Mouse (Mus musculus): ENCODE data around the gene Cd84. TPM values are rescaled to one million over a fixed set of nuclear protein-coding genes. Genes with fewer than 3 reads are reported as not detected.

Gene Cd84
- polyA plus RNA-seq, 1 experiment from 2014 or later, result 7.3 TPM

GRCm38 (mm10) chr1:171825462-171825861 lies 14.0 kb upstream of the Cd84 start:
- H3K4me3 ChIP-seq (ENCODE audit: low read depth, low read length), result no peak overlapping the region
- H3K9ac ChIP-seq (ENCODE audit: low read depth, low read length), result no peak overlapping the region
- H3K27ac ChIP-seq (ENCODE audit: low read length), result no peak overlapping the region
- 25% methylated on average over 4 of the region's 4 CpGs for WGBS (ENCODE audit: insufficient replicate concordance)
- H3K36me3 ChIP-seq (ENCODE audit: control insufficient read depth, insufficient read depth), result no peaks in the 10 kb centered on the region
- no peaks in the 10 kb centered on the region for H3K27me3 ChIP-seq (ENCODE audit: control insufficient read depth, insufficient read depth, low read depth, low read length)
- no peak for ATAC-seq (ENCODE audit: low read depth)
- no peaks in the 10 kb centered on the region for H3K4me1 ChIP-seq (ENCODE audit: control insufficient read depth, low read depth, low read length)
- H3K9me3 ChIP-seq (replicated peaks; ENCODE audit: control insufficient read depth, low read length), result no peaks in the 10 kb centered on the region
- H3K4me2 ChIP-seq (ENCODE audit: low read depth, low read length), result no peak overlapping the region

- Histone ChIP-seq H3K4me3 (ENCODE audit: low read depth, low read length) (no peak overlapping the region), H3K4me1 (ENCODE audit: control insufficient read depth, low read depth, low read length) (no peaks in the 10 kb centered on the region), H3K4me2 (ENCODE audit: low read depth, low read length) (no peak overlapping the region), H3K9ac (ENCODE audit: low read depth, low read length) (no peak overlapping the region), H3K36me3 (ENCODE audit: control insufficient read depth, insufficient read depth) (no peaks in the 10 kb centered on the region), H3K27me3 (ENCODE audit: control insufficient read depth, insufficient read depth, low read depth, low read length) (no peaks in the 10 kb centered on the region), H3K9me3 (replicated peaks; ENCODE audit: control insufficient read depth, low read length) (no peaks in the 10 kb centered on the region), H3K27ac (ENCODE audit: low read length) (no peak overlapping the region)
- no peak for ATAC-seq (ENCODE audit: low read depth)
These were observed 13.3 kb upstream of the Cd84 start for GRCm38 (mm10) chr1:171826164-171826563.

- Histone ChIP-seq H3K4me3 (ENCODE audit: low read depth, low read length) (no peak overlapping the region), H3K4me2 (ENCODE audit: low read depth, low read length) (no peak overlapping the region), H3K9me3 (replicated peaks; ENCODE audit: control insufficient read depth, low read length) (no peaks in the 10 kb centered on the region), H3K9ac (ENCODE audit: low read depth, low read length) (no peak overlapping the region), H3K27me3 (ENCODE audit: control insufficient read depth, insufficient read depth, low read depth, low read length) (no peaks in the 10 kb centered on the region), H3K27ac (ENCODE audit: low read length) (no peak overlapping the region), H3K4me1 (ENCODE audit: control insufficient read depth, low read depth, low read length) (no peaks in the 10 kb centered on the region), H3K36me3 (ENCODE audit: control insufficient read depth, insufficient read depth) (no peaks in the 10 kb centered on the region)
- no peak for ATAC-seq (ENCODE audit: low read depth)
These were observed 11.8 kb upstream of the Cd84 start for GRCm38 (mm10) chr1:171827674-171828073.

GRCm38 (mm10) chr1:171840450-171841023 lies 1.0 kb downstream of the Cd84 start:
- Histone ChIP-seq H3K9ac (ENCODE audit: low read depth, low read length) (no peak overlapping the region), H3K4me3 (ENCODE audit: low read depth, low read length) (no peak overlapping the region), H3K36me3 (ENCODE audit: control insufficient read depth, insufficient read depth) (no peaks in the 10 kb centered on the region), H3K4me1 (ENCODE audit: control insufficient read depth, low read depth, low read length) (no peaks in the 10 kb centered on the region; the same call in 1 of the 2 replicates), H3K27me3 (ENCODE audit: control insufficient read depth, insufficient read depth, low read depth, low read length) (no peaks in the 10 kb centered on the region), H3K27ac (ENCODE audit: low read length) (0 out of 2 replicates have a peak overlapping the region, but pooled peaks have one; percentile 19), H3K9me3 (replicated peaks; ENCODE audit: control insufficient read depth, low read length) (no peaks in the 10 kb centered on the region), H3K4me2 (ENCODE audit: low read depth, low read length) (no peak overlapping the region)
- WGBS (ENCODE audit: insufficient replicate concordance), result 34% methylated on average over 4 of the region's 4 CpGs
- 0 out of 2 replicates have a peak, but pooled peaks have one; percentile 41 for ATAC-seq (ENCODE audit: low read depth)

GRCm38 (mm10) chr1:171845035-171845754 lies 5.7 kb downstream of the Cd84 start:
- Histone ChIP-seq H3K9ac (ENCODE audit: low read depth, low read length) (no peak overlapping the region), H3K4me1 (ENCODE audit: control insufficient read depth, low read depth, low read length) (no peaks in the 10 kb centered on the region; the same call in 1 of the 2 replicates), H3K36me3 (ENCODE audit: control insufficient read depth, insufficient read depth) (no peaks in the 10 kb centered on the region), H3K27me3 (ENCODE audit: control insufficient read depth, insufficient read depth, low read depth, low read length) (no peaks in the 10 kb centered on the region), H3K27ac (ENCODE audit: low read length) (peak overlapping the region; percentile 12; the same call in 1 of the 2 replicates), H3K9me3 (replicated peaks; ENCODE audit: control insufficient read depth, low read length) (no peaks in the 10 kb centered on the region), H3K4me3 (ENCODE audit: low read depth, low read length) (no peak overlapping the region), H3K4me2 (ENCODE audit: low read depth, low read length) (no peak overlapping the region)
- WGBS (ENCODE audit: insufficient replicate concordance), result 20% methylated on average over 5 of the region's 5 CpGs
- no peak; the same call in 1 of the 2 replicates for ATAC-seq (ENCODE audit: low read depth)

GRCm38 (mm10) chr1:171848201-171848600 lies 8.7 kb downstream of the Cd84 start:
- Histone ChIP-seq H3K36me3 (ENCODE audit: control insufficient read depth, insufficient read depth) (no peaks in the 10 kb centered on the region), H3K27me3 (ENCODE audit: control insufficient read depth, insufficient read depth, low read depth, low read length) (no peaks in the 10 kb centered on the region), H3K4me2 (ENCODE audit: low read depth, low read length) (no peak overlapping the region), H3K4me3 (ENCODE audit: low read depth, low read length) (no peak overlapping the region), H3K4me1 (ENCODE audit: control insufficient read depth, low read depth, low read length) (no peaks in the 10 kb centered on the region; the same call in 1 of the 2 replicates), H3K9ac (ENCODE audit: low read depth, low read length) (no peak overlapping the region), H3K9me3 (replicated peaks; ENCODE audit: control insufficient read depth, low read length) (no peaks in the 10 kb centered on the region), H3K27ac (ENCODE audit: low read length) (no peak overlapping the region)
- ATAC-seq (ENCODE audit: low read depth), result no peak

GRCm38 (mm10) chr1:171848757-171849156 lies 9.3 kb downstream of the Cd84 start:
- Histone ChIP-seq H3K4me1 (ENCODE audit: control insufficient read depth, low read depth, low read length) (no peaks in the 10 kb centered on the region; the same call in 1 of the 2 replicates), H3K27me3 (ENCODE audit: control insufficient read depth, insufficient read depth, low read depth, low read length) (no peaks in the 10 kb centered on the region), H3K4me3 (ENCODE audit: low read depth, low read length) (no peak overlapping the region), H3K36me3 (ENCODE audit: control insufficient read depth, insufficient read depth) (no peaks in the 10 kb centered on the region), H3K9ac (ENCODE audit: low read depth, low read length) (no peak overlapping the region), H3K4me2 (ENCODE audit: low read depth, low read length) (no peak overlapping the region), H3K27ac (ENCODE audit: low read length) (no peak overlapping the region), H3K9me3 (replicated peaks; ENCODE audit: control insufficient read depth, low read length) (no peaks in the 10 kb centered on the region)
- no peak for ATAC-seq (ENCODE audit: low read depth)
- 47% methylated on average over 4 of the region's 4 CpGs for WGBS (ENCODE audit: insufficient replicate concordance)

- Histone ChIP-seq H3K36me3 (ENCODE audit: control insufficient read depth, insufficient read depth) (no peaks in the 10 kb centered on the region), H3K9me3 (replicated peaks; ENCODE audit: control insufficient read depth, low read length) (no peaks in the 10 kb centered on the region), H3K4me2 (ENCODE audit: low read depth, low read length) (no peak overlapping the region), H3K27ac (ENCODE audit: low read length) (no peak overlapping the region), H3K27me3 (ENCODE audit: control insufficient read depth, insufficient read depth, low read depth, low read length) (no peaks in the 10 kb centered on the region), H3K4me1 (ENCODE audit: control insufficient read depth, low read depth, low read length) (no peaks in the 10 kb centered on the region; the same call in 1 of the 2 replicates), H3K4me3 (ENCODE audit: low read depth, low read length) (no peak overlapping the region), H3K9ac (ENCODE audit: low read depth, low read length) (no peak overlapping the region)
- WGBS (ENCODE audit: insufficient replicate concordance), result 31% methylated on average over 5 of the region's 5 CpGs
- peak; percentile 72 for ATAC-seq (ENCODE audit: low read depth)
These were observed 10.0 kb downstream of the Cd84 start for GRCm38 (mm10) chr1:171849454-171849853.

GRCm38 (mm10) chr1:171865467-171865866 lies 26.0 kb downstream of the Cd84 start:
- 60% methylated on average over 4 of the region's 4 CpGs for WGBS (ENCODE audit: insufficient replicate concordance)
- no peaks in the 10 kb centered on the region for H3K4me1 ChIP-seq (ENCODE audit: control insufficient read depth, low read depth, low read length)
- H3K27ac ChIP-seq (ENCODE audit: low read length), result no peak overlapping the region
- no peak overlapping the region for H3K9ac ChIP-seq (ENCODE audit: low read depth, low read length)
- ATAC-seq (ENCODE audit: low read depth), result no peak
- no peaks in the 10 kb centered on the region for H3K9me3 ChIP-seq (replicated peaks; ENCODE audit: control insufficient read depth, low read length)
- H3K27me3 ChIP-seq (ENCODE audit: control insufficient read depth, insufficient read depth, low read depth, low read length), result no peaks in the 10 kb centered on the region
- no peaks in the 10 kb centered on the region for H3K36me3 ChIP-seq (ENCODE audit: control insufficient read depth, insufficient read depth)
- H3K4me3 ChIP-seq (ENCODE audit: low read depth, low read length), result no peak overlapping the region
- H3K4me2 ChIP-seq (ENCODE audit: low read depth, low read length), result no peak overlapping the region

Measured in liver, embryonic 16.5 days (tissue).